23 mouse cellular contexts compared by ENCODE assay signal in genomic region chrX:99153266-99153646, GRCm38 (mm10). TPM values are rescaled to one million over a fixed set of nuclear protein-coding genes. Genes with fewer than 3 reads are reported as not detected.
DNase-seq lines count a peak whose midpoint lies in the region; ATAC-seq and TF ChIP-seq lines count a peak whose summit lies in the region.
"Had no signal": no experiment of that assay in that cellular context is flagged by ENCODE, and none has a peak within 500 bp of the region (broad histone marks: within the 10 kb centered on the region; RNA-seq: fewer than 3 reads in every experiment).

No protein-coding gene starts in this region.

- no peaks in the 10 kb centered on the region; the same call in 1 of the 2 replicates for H3K4me1 ChIP-seq in hindbrain, embryonic 11.5 days (replicated peaks; ENCODE audit: control insufficient read depth, insufficient read depth, low read length)
- H3K4me1 ChIP-seq in hindbrain, postnatal 0 days (ENCODE audit: insufficient read depth, low read length) = no peaks in the 10 kb centered on the region
- H3K4me1 ChIP-seq in neural tube, embryonic 11.5 days (ENCODE audit: control insufficient read depth, insufficient read depth, low read length) = peaks cover 5% of the 10 kb centered on the region; the same call in 1 of the 2 replicates
- peaks cover 11% of the 10 kb centered on the region; the same call in 1 of the 2 replicates for H3K4me1 ChIP-seq in forebrain, embryonic 14.5 days (ENCODE audit: control insufficient read depth, insufficient read depth, low read length)
- peaks cover 34% of the 10 kb centered on the region for H3K4me1 ChIP-seq in small intestine, adult 2 months (ENCODE audit: control insufficient read depth, insufficient read depth, insufficient read length, low read length)
- H3K4me1 ChIP-seq: hindbrain, embryonic 15.5 days had no signal

- TF ChIP-seq CTCF in hindbrain, postnatal 0 days (IDR thresholded peaks at IDR 0.05; ENCODE audit: low read depth) = no peak
- no peak for TF ChIP-seq CTCF in small intestine, adult 2 months (IDR thresholded peaks at IDR 0.05; ENCODE audit: extremely low read depth, insufficient read length, insufficient replicate concordance, low read depth, low read length)

- H3K27me3 ChIP-seq in hindbrain, embryonic 11.5 days (ENCODE audit: control insufficient read depth, insufficient read depth, low read length) = 0 out of 2 replicates have a peak, but pooled peaks cover 3% of the 10 kb centered on the region
- no peaks in the 10 kb centered on the region for H3K27me3 ChIP-seq in hindbrain, postnatal 0 days (ENCODE audit: insufficient read depth, low read length)
- H3K27me3 ChIP-seq in neural tube, embryonic 11.5 days (ENCODE audit: control insufficient read depth, insufficient read depth, low read length) = 0 out of 2 replicates have a peak, but pooled peaks cover 4% of the 10 kb centered on the region
- no peaks in the 10 kb centered on the region for H3K27me3 ChIP-seq in forebrain, embryonic 14.5 days (replicated peaks; ENCODE audit: control insufficient read depth, insufficient read depth, low read length)
- no peaks in the 10 kb centered on the region for H3K27me3 ChIP-seq in small intestine, adult 2 months (ENCODE audit: control insufficient read depth, insufficient read depth, low read length)
- H3K27me3 ChIP-seq: CH12.LX had no signal

- no peak overlapping the region for H3K4me2 ChIP-seq in hindbrain, embryonic 11.5 days (replicated peaks; ENCODE audit: low read depth, low read length)
- H3K4me2 ChIP-seq in hindbrain, postnatal 0 days (ENCODE audit: low read depth, low read length) = no peak overlapping the region
- H3K4me2 ChIP-seq in neural tube, embryonic 11.5 days (ENCODE audit: low read depth) = no peak overlapping the region
- H3K4me2 ChIP-seq in forebrain, embryonic 14.5 days (ENCODE audit: low read length) = no peak overlapping the region
- H3K4me2 ChIP-seq: heart, embryonic 11.5 days; hindbrain, embryonic 15.5 days; kidney, embryonic 15.5 days had no signal

- no peak overlapping the region for H3K9ac ChIP-seq in hindbrain, embryonic 11.5 days (ENCODE audit: low read depth, low read length)
- no peak overlapping the region for H3K9ac ChIP-seq in hindbrain, postnatal 0 days (replicated peaks; ENCODE audit: low read length)
- H3K9ac ChIP-seq in neural tube, embryonic 11.5 days (ENCODE audit: low read length) = no peak overlapping the region
- no peak overlapping the region for H3K9ac ChIP-seq in forebrain, embryonic 14.5 days (ENCODE audit: low read length)
- H3K9ac ChIP-seq: hindbrain, embryonic 15.5 days; kidney, embryonic 15.5 days had no signal

- H3K27ac ChIP-seq in hindbrain, embryonic 11.5 days (ENCODE audit: low read depth, low read length) = peak overlapping the region; percentile 43; the same call in 1 of the 2 replicates
- H3K27ac ChIP-seq in hindbrain, postnatal 0 days = no peak overlapping the region
- H3K27ac ChIP-seq in neural tube, embryonic 11.5 days (ENCODE audit: low read depth, low read length) = 0 out of 2 replicates have a peak overlapping the region, but pooled peaks have one; percentile 3
- peak overlapping the region; percentile 72 for H3K27ac ChIP-seq in forebrain, embryonic 14.5 days (ENCODE audit: low read depth, low read length)
- peak overlapping the region; percentile 92 for H3K27ac ChIP-seq in small intestine, adult 2 months (ENCODE audit: insufficient read depth, low read depth, low read length)
- H3K27ac ChIP-seq: hindbrain, embryonic 15.5 days; kidney, embryonic 15.5 days; macrophage; stomach, postnatal 0 days had no signal

- no peaks in the 10 kb centered on the region for H3K36me3 ChIP-seq in hindbrain, embryonic 11.5 days (ENCODE audit: control insufficient read depth, insufficient read depth, low read length)
- H3K36me3 ChIP-seq in hindbrain, postnatal 0 days (ENCODE audit: insufficient read depth, low read length) = no peaks in the 10 kb centered on the region
- no peaks in the 10 kb centered on the region for H3K36me3 ChIP-seq in neural tube, embryonic 11.5 days (ENCODE audit: control insufficient read depth, insufficient read depth, low read length)
- H3K36me3 ChIP-seq in forebrain, embryonic 14.5 days (ENCODE audit: control insufficient read depth, insufficient read depth, low read length) = peaks cover 23% of the 10 kb centered on the region; the same call in 1 of the 2 replicates
- peaks cover 7% of the 10 kb centered on the region for H3K36me3 ChIP-seq in small intestine, adult 2 months (ENCODE audit: control insufficient read depth, insufficient read depth, low read length)
- H3K36me3 ChIP-seq: hindbrain, embryonic 15.5 days had no signal

- no peak overlapping the region for H3K4me3 ChIP-seq in hindbrain, embryonic 11.5 days (ENCODE audit: low read depth, low read length)
- no peak overlapping the region for H3K4me3 ChIP-seq in hindbrain, postnatal 0 days (ENCODE audit: low read length)
- no peak overlapping the region for H3K4me3 ChIP-seq in neural tube, embryonic 11.5 days (ENCODE audit: low read depth, low read length)
- H3K4me3 ChIP-seq in forebrain, embryonic 14.5 days (ENCODE audit: low read depth, low read length) = no peak overlapping the region
- no peak overlapping the region for H3K4me3 ChIP-seq in small intestine, adult 2 months (ENCODE audit: low read depth, low read length)
- H3K4me3 ChIP-seq: hindbrain, embryonic 15.5 days; kidney, embryonic 15.5 days had no signal

- no peaks in the 10 kb centered on the region for H3K9me3 ChIP-seq in hindbrain, embryonic 11.5 days (ENCODE audit: control insufficient read depth, low read length)
- no peaks in the 10 kb centered on the region for H3K9me3 ChIP-seq in hindbrain, postnatal 0 days (ENCODE audit: low read length)
- no peaks in the 10 kb centered on the region for H3K9me3 ChIP-seq in neural tube, embryonic 11.5 days (ENCODE audit: control insufficient read depth, low read length)
- H3K9me3 ChIP-seq in forebrain, embryonic 14.5 days (replicated peaks; ENCODE audit: control insufficient read depth, low read length) = no peaks in the 10 kb centered on the region
- H3K9me3 ChIP-seq: hindbrain, embryonic 15.5 days; kidney, embryonic 15.5 days had no signal

- no peak for DNase-seq in hindbrain, embryonic 11.5 days (ENCODE audit: low spot score)
- DNase-seq in hindbrain, postnatal 0 days (ENCODE audit: low spot score) = no peak
- DNase-seq in neural tube, embryonic 11.5 days (ENCODE audit: low spot score) = peak; percentile 25
- no peak for DNase-seq in neural tube, embryonic 10.5 days (ENCODE audit: extremely low spot score, low spot score)
- DNase-seq in forebrain, embryonic 14.5 days (ENCODE audit: low spot score) = no peak
- no peak for DNase-seq in adrenal gland, adult 8-10 months
- DNase-seq: adrenal gland, adult 2 months; B cell, adult 2 months; cerebellum, adult 18-20 months; cerebellum, postnatal 14 days; gastrocnemius, postnatal 14 days; heart, adult 11 months; kidney, adult 11 months; layer of hippocampus, postnatal 36 days; thymus, adult 2 months; thymus, postnatal 4 days had no signal

- no peak for TF ChIP-seq POLR2A in small intestine, adult 2 months (IDR thresholded peaks at IDR 0.05; ENCODE audit: low read depth, low read length)

- WGBS in hindbrain, embryonic 11.5 days = 33% methylated on average over 3 of the region's 3 CpGs
- WGBS in hindbrain, postnatal 0 days = 28% methylated on average over 3 of the region's 3 CpGs
- WGBS in neural tube, embryonic 11.5 days = 30% methylated on average over 3 of the region's 3 CpGs
- 36% methylated on average over 3 of the region's 3 CpGs for WGBS in forebrain, embryonic 14.5 days
- 66% methylated on average over 3 of the region's 3 CpGs for WGBS in small intestine, adult 2 months

- ATAC-seq in hindbrain, embryonic 11.5 days (ENCODE audit: low FRiP score) = no peak; the same call in 1 of the 2 replicates
- ATAC-seq in hindbrain, postnatal 0 days = no peak
- ATAC-seq in neural tube, embryonic 11.5 days (ENCODE audit: insufficient read depth, low FRiP score, low TSS enrichment) = peak; percentile 42
- ATAC-seq in forebrain, embryonic 14.5 days = no peak

RNA-seq across cellular contexts. Expression of gene Efnb1, which starts 17.3 kb away (rescaled TPM):
- polyA plus RNA-seq in hindbrain, embryonic 11.5 days (2014; fragmentation: Nextera tagmentation; extraction: Ambion mirVana) = 35.5 and 37.8 TPM in 2 replicates
- total RNA-seq in hindbrain, postnatal 0 days (2014; rRNA removed) = 29.4 and 30.1 TPM in 2 replicates
- polyA plus RNA-seq in hindbrain, postnatal 0 days (2015; fragmentation: Nextera tagmentation; extraction: Ambion mirVana) = 15.1 and 15.3 TPM in 2 replicates
- polyA plus RNA-seq in neural tube, embryonic 11.5 days (2014; fragmentation: Nextera tagmentation; extraction: Ambion mirVana) = 37.3 and 40.5 TPM in 2 replicates
- 44.4 and 46.5 TPM in 2 replicates for polyA plus RNA-seq in forebrain, embryonic 14.5 days (2014; fragmentation: Nextera tagmentation; extraction: Ambion mirVana)
- polyA plus RNA-seq in small intestine, adult 2 months (2012; rRNA removed) = 26.2 and 86.8 TPM in 2 replicates
- 10 to 100 TPM; 58.4 to 80.1 (median 64.8) TPM for total RNA-seq in adrenal gland, adult 8-10 months (2022)
